Mouse (Mus musculus): ENCODE data around the gene Med24.
"Not testable (repeated sequence)": the region's sequence is repeated elsewhere in the genome, so short reads cannot be mapped to it uniquely, and the experiment has no call there.

Med24 gene

GRCm38 (mm10) chr11:98745932-98746853, 17.0 kb upstream of the Med24 start:
- no peak for DNase-seq

- peak; percentile 62 to 74 for DNase-seq
These were observed 15.3 kb upstream of the Med24 start for GRCm38 (mm10) chr11:98744456-98745019.

DNA sequence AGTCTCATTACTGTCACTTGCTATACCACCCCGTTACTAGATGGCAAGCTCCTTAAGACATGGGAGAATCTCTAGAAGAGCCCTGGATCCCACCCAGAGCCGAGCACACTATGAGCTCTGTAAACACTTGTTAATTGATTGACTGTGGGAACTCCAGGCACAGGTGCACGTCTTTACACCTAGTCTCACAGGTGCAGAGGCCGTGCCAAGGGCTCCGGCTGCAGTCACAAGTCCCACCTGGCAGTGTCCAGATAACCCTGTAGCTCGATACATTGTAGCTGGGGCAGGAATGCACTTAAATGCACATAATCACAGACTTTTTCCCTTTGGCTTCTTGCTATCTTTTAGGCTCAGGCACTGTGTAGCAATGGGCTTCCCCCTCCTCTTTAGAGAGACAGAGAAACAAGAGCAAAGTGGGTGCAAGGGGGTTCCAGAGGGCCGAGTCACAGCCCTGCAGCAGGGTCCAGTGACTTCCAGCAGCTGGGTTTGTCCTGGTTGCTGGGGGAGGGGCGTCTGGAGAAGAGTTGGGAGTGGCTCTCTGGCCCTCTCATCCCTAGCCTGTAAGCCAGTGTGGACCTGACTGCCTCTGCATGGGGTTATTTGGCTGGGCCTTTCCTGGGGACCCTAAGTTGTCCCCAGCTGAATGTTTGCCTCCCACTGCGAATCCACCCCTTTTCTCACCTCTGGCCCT, 14.6 kb upstream of the Med24 start:
- DNase-seq = peak; percentile 88 to 93

- DNase-seq = peak; percentile 44 to 59
These were observed 13.4 kb upstream of the Med24 start for GRCm38 (mm10) chr11:98742397-98743291.

GRCm38 (mm10) chr11:98741622-98742396, 12.6 kb upstream of the Med24 start:
- DNase-seq = peak; percentile 88 to 94

- DNase-seq = no peak
These were observed 11.9 kb upstream of the Med24 start for GRCm38 (mm10) chr11:98741051-98741620.

DNA sequence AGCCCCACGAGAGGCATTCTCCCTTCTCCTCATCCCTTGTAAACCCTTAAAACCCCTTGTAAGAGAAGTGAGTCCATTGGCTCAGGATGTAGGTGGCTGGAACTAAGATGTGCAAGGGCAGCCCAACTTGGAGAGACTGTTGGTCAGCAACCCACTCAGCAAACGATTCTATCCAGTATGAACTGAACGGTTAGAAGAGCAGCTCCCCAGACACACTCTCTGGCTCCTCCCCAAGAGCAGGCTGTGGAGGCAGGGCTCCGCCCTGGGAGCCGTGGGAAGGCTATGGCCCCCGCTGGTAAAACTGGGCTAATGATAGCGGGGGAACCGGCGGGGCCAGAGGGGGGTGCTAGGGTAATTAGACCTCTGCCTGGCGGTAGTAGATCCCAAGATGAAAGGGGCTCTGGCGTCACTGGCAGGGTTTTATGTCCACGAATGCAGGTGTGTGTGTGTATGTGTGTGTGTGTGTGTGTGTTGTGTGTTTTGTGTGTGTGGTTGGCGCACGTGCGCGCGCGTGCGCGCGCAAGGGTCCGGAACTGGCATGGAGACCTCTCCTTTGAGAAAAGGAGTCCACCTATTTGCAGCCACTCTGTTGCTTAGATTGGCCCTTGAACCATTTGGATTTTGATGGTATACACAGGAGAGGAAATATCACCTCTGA, 11.3 kb upstream of the Med24 start, which contains the start of gene Thra:
Gene Thra (plus strand): TSS at position 246 of the 658 bp plus-strand sequence.
- peak; percentile 76 to 82 for DNase-seq

- DNase-seq = peak; percentile 42 to 61
These were observed 10.8 kb upstream of the Med24 start for GRCm38 (mm10) chr11:98740026-98740392.

GRCm38 (mm10) chr11:98738925-98739324, 9.7 kb upstream of the Med24 start:
- no peak for DNase-seq

- DNase-seq = no peak
These were observed 9.2 kb upstream of the Med24 start for GRCm38 (mm10) chr11:98738428-98738911.

GRCm38 (mm10) chr11:98737220-98737619, 8.0 kb upstream of the Med24 start:
- DNase-seq = not testable (repeated sequence)

DNA sequence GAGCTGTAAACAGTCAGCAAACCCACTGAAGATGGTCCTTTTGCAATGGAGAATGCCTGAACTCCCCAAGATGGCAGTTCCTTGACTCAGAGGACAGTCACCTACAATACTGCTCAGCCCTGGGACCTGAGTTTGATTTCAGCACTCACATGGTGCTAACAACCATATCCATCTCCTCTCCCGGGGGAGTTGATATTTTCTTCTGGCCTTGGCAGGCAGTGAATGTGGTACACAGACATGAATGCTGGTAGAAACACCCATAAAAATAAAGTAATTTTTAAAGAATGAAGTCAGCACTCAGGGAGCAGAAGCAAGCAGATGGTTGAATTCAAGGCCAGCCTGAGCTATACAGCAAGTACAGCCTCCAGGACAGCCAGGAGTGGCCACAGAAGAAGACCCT, 6.9 kb upstream of the Med24 start:
- DNase-seq = no peak

DNA sequence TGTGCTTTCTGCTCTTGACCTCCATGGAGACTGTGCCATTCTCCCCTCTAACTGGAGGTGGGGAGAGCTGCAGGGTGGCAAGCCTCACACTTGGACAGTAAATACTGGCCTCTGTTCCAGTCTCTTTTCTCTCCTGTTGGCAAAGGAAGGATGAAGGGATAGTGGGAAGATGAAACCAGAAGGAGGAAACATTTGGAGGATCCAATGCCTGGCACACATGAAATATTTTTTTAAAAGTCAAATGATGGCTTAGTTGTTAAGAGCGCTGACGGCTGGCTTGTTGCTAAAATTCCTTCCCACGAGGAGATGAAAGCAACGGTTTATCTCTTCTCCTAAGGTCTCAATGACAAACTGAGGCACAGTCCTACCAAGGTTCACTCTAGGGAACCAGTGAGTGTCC, 5.9 kb upstream of the Med24 start:
- DNase-seq = no peak

GRCm38 (mm10) chr11:98734020-98734419, 4.8 kb upstream of the Med24 start:
- peak in 1 of 2 experiments; percentile 29 for DNase-seq

DNA sequence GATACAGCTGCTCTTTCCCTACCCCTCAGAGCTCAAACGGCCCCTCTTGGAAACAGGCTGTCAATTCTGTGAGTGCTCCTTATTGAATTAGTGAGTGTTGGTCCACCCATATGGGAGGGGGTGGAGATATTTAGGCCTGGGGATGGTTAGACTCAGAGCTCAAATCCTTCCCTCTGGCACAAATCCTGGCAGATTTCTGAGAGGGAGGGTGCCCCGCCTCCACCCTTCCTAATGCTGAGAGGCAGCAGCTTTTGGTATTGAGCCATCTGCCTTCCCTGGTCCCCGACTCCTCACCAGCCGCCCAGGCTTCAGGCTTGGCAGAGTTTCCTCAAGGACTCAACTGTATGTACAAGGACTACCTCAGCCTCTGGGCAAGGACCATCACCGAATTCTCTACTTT, 1.9 kb upstream of the Med24 start:
- DNase-seq = peak in 1 of 2 experiments; percentile 40

DNA sequence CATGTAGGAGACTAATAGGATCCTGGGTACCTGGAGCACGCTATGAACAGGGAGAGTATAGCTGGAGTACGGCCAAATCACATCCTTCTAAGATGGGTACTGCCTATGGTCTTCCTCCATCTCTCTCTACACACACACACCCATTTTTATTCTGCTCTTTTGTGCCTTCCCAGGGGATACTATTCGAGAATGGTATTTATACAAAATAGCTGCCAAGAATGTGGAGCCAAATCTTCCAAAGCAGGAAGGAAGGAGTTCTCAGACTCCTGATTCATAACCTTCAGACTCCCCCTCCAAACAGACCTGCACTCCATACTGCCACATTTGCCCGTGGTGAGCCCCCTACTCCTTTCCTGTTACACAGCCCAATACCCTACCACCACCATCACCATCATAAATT, 1.5 kb upstream of the Med24 start:
- no peak for DNase-seq

DNA sequence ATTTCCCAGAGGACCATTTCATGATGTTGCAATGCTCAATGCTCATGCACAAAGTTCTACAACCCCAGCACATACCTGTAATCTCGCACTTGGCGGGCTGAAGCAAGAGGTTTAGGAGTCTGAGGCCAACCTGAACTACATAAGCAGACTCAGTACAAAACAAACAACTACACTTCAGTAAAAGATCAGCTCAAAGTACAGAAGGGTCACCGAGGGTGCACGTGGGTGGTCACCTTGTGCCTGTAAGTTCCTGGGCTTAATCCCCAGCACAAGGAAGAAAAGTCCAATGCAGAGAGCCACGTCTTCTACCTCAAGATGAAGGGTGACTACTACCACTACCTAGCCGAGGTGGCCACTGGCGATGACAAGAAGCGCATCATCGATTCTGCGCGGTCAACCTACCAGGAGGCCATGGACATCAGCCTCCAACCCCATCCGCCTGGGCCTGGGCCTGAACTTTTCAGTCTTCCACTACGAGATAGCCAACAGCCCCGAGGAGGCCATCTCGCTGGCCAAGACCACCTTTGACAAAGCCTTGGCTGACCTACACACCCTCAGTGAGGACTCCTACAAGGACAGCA, 3.2 kb downstream of the Med24 start:
- no peak for DNase-seq

- DNase-seq = no peak
These were observed 6.1 kb downstream of the Med24 start for GRCm38 (mm10) chr11:98723098-98723497.

GRCm38 (mm10) chr11:98721458-98722226, 7.6 kb downstream of the Med24 start:
- peak; percentile 63 to 77 for DNase-seq
